Mouse (Mus musculus) embryonic facial prominence, embryonic 11.5 days (tissue): ENCODE results near the gene Synj1. TPM values are rescaled to one million over a fixed set of nuclear protein-coding genes. Genes with fewer than 3 reads are reported as not detected.
A peak's percentile ranks its signal among the peaks of the same experiment; 100 is the strongest.

Source experiments
- ATAC-seq: fragments of 200-750 bp; cut with Nextera tagmentation; replicated peaks from 2 replicates; pipeline ENCODE4 v1.8.0; 2017; ENCODE audit warnings: low read depth; ENCODE audit not compliant: insufficient number of reproducible peaks, low FRiP score, low TSS enrichment
- DNase-seq: peaks from one replicate; pipeline ENCODE4 v3.0.0-alpha.2; 2015; ENCODE audit warnings: low spot score
- H3K27ac ChIP-seq: fragments of 300-500 bp; sonication (generic); replicated peaks from 2 replicates; pipeline ENCODE4 v1.5.1; 2014; ENCODE audit warnings: mild to moderate bottlenecking, low read depth, low read length, control low read depth
- H3K27me3 ChIP-seq: fragments of 300-500 bp; sonication (generic); 2 replicates; pipeline ENCODE4 v1.6.1; 2014; ENCODE audit warnings: mild to moderate bottlenecking, low read length, moderate library complexity, mixed read lengths; ENCODE audit not compliant: control insufficient read depth, insufficient read depth
- H3K36me3 ChIP-seq: fragments of 300-500 bp; sonication (generic); replicated peaks from 2 replicates; pipeline ENCODE4 v1.6.1; 2014; ENCODE audit warnings: low read depth, mild to moderate bottlenecking, low read length, moderate library complexity, mixed read lengths; ENCODE audit not compliant: control insufficient read depth, insufficient read depth
- H3K4me1 ChIP-seq: fragments of 300-500 bp; sonication (generic); 2 replicates; pipeline ENCODE4 v1.6.1; 2014; ENCODE audit warnings: low read length, mixed read lengths; ENCODE audit not compliant: control insufficient read depth, insufficient read depth
- H3K4me2 ChIP-seq: fragments of 300-500 bp; sonication (generic); 2 replicates; pipeline ENCODE4 v1.6.1; 2014; ENCODE audit warnings: low read depth, mild to moderate bottlenecking, control low read depth, low read length, moderate library complexity
- H3K4me3 ChIP-seq: fragments of 300-500 bp; sonication (generic); 2 replicates; pipeline ENCODE4 v1.5.1; 2014; ENCODE audit warnings: low read depth, low read length, control low read depth
- H3K9ac ChIP-seq: fragments of 300-500 bp; sonication (generic); replicated peaks from 2 replicates; pipeline ENCODE4 v1.6.1; 2014; ENCODE audit warnings: mild to moderate bottlenecking, control low read depth, low read length
- H3K9me3 ChIP-seq: fragments of 300-500 bp; sonication (generic); replicated peaks from 2 replicates; pipeline ENCODE4 v1.6.1; 2016; ENCODE audit warnings: mild to moderate bottlenecking, low read length, inconsistent platforms, mixed read lengths; ENCODE audit not compliant: control insufficient read depth
- WGBS: fragments of 180-500 bp; shearing (Covaris S2); extraction: QIAGEN DNeasy Blood & Tissue Kit; methylation state at CpG from one replicate; pipeline ENCODE4 v1.1.7; 2014; 5-methylcytosine and 5-hydroxymethylcytosine counted together
- polyA plus RNA-seq: library from polyadenylated mRNA; unstranded; fragments of >200 nt; fragmentation: Nextera tagmentation; extraction: Ambion mirVana; gene quantifications from 2 replicates; pipeline ENCODE4 v1.2.1, GENCODE M21; 2014

Gene Synj1
- polyA plus RNA-seq, 1 experiment from 2014 or later = 12.7 TPM

DNA sequence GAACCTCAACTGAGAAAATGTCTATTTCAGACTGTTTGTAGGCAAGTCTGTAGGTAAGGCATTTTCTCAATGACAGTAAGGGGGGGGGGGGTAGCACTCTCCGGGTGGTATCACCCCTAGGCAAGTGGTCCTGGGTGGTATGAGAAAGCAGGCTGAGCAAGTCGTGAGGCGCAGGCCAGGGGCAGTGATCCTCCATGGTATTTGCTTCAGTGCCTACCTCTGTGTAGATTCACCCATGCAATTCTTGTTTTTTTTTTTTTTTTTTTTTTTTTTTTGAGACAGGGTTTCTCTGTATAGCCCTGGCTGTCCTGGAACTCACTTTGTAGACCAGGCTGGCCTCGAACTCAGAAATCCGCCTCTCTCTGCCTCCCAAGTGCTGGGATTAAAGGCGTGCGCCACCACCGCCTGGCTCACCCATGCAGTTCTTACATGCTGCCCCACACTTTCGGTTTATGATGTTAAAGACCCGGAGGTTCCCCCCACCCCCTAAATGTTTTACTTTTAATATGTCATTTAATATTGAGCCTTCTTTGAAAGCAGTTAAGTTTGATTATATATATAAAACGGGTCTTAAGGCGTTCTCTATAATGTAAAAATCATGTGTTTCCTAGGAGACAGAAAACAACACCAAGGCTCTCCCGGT, 77.5 kb downstream of the Synj1 start:
- Histone ChIP-seq H3K9me3 (no peaks in the 10 kb centered on the region), H3K4me2 (peak overlapping the region; percentile 87), H3K9ac (peak overlapping the region; percentile 83), H3K4me3 (peak overlapping the region; percentile 83), H3K27ac (peak overlapping the region; percentile 35; the same call in 1 of the 2 replicates), H3K27me3 (no peaks in the 10 kb centered on the region), H3K4me1 (no peaks in the 10 kb centered on the region), H3K36me3 (no peaks in the 10 kb centered on the region; the same call in 1 of the 2 replicates)
- WGBS = 30% methylated on average over 13 of the region's 13 CpGs
- ATAC-seq (no peak), DNase-seq (no peak)

DNA sequence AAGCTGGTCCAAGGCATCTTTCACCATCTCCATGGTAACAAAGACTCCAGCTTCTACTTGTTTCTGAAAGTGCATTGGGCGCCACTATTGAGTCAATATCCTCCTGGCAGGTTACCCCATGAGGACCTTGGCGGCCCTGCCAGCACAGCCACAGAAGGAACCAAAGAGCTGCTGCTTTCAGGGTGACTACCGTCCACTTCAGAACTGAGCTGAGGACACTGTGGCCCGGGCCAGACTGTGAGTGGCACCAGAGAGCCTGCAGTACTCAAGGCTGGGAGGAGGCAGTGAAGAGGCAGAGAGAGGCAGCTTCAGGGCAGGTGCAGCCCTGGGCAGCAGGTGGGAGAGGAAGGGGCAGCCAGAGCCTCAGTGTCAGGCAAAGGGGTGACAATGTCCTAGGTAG, 83.7 kb downstream of the Synj1 start:
- Histone ChIP-seq H3K27me3 (no peaks in the 10 kb centered on the region), H3K27ac (no peak overlapping the region), H3K36me3 (no peaks in the 10 kb centered on the region), H3K4me3 (no peak overlapping the region), H3K9me3 (no peaks in the 10 kb centered on the region), H3K4me2 (no peak overlapping the region), H3K4me1 (no peaks in the 10 kb centered on the region), H3K9ac (no peak overlapping the region)
- WGBS = 79% methylated on average over 4 of the region's 4 CpGs
- DNase-seq (no peak), ATAC-seq (no peak)

DNA sequence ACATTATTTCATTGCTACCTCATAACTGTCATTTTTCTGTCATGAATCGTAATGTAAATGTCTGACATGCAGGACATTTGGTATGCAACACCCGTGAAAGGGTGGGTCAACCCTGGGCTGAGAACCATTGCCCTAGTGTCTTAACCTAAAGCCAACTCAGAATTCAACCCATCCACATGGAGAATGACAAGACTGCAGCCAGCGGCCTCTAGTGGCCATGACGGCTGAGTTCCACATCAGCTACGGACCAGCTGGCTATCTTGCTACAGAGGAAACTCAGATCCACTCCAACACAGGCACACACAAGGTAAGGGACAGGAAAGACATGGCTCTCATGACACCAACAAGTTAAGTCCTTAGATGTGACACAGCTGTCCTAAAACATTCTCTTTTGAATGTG, 85.6 kb downstream of the Synj1 start:
- WGBS = 28% methylated on average over 5 of the region's 5 CpGs

DNA sequence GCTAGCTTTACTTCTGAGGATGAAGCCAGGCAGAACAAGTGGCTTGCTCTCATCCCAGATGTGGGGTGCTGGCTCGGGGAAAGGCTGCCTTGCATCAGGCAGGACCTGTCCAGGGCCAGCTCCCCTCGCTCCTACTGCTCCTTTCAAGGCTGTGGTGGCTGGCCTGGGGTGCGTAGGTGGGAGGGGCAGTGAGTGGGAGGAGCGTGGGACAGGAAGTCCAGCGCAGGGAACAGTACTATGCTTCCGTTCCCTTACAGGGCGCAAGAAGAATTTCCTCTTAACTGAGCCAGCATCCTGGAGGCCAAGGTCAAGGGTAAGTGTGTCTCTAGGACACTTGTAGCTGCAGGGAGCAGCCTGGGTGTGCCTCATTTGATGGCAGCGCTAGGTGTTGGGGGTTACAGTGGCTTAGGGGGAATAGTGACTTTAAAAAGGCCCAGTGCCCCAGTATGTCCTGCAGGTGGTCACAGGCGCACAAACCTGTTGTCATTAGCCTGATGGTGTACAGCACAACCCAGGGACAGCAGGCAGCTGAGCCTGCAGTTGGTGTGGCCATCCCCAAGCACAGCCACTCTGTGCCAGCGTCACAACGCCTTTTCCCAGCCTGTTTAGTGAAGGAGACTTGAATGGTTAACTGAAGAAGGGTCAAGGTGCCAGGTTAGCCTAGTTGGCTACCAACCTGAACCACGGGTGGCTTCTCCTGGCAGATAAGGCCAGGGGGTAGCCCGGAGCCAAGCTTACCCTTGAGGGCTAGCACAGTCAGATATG, 86.3 kb downstream of the Synj1 start:
- DNase-seq = no peak
- no peaks in the 10 kb centered on the region for H3K27me3 ChIP-seq
- WGBS = 84% methylated on average over 13 of the region's 13 CpGs
- H3K27ac ChIP-seq = no peak overlapping the region
- H3K36me3 ChIP-seq = no peaks in the 10 kb centered on the region
- H3K4me2 ChIP-seq = no peak overlapping the region
- no peaks in the 10 kb centered on the region for H3K4me1 ChIP-seq
- no peak overlapping the region for H3K9ac ChIP-seq
- H3K9me3 ChIP-seq = no peaks in the 10 kb centered on the region
- no peak for ATAC-seq
- H3K4me3 ChIP-seq = no peak overlapping the region

More for the DNA sequence above, 85.6 kb downstream of the Synj1 start:
- no peaks in the 10 kb centered on the region for H3K36me3 ChIP-seq
- DNase-seq (peak; percentile 77), ATAC-seq (0 out of 2 replicates have a peak, but pooled peaks have one; percentile 32)
- no peak overlapping the region for H3K4me2 ChIP-seq
- no peak overlapping the region for H3K27ac ChIP-seq
- H3K4me3 ChIP-seq = no peak overlapping the region
- H3K9me3 ChIP-seq = no peaks in the 10 kb centered on the region
- H3K9ac ChIP-seq = no peak overlapping the region
- no peaks in the 10 kb centered on the region for H3K4me1 ChIP-seq
- no peaks in the 10 kb centered on the region for H3K27me3 ChIP-seq

DNA sequence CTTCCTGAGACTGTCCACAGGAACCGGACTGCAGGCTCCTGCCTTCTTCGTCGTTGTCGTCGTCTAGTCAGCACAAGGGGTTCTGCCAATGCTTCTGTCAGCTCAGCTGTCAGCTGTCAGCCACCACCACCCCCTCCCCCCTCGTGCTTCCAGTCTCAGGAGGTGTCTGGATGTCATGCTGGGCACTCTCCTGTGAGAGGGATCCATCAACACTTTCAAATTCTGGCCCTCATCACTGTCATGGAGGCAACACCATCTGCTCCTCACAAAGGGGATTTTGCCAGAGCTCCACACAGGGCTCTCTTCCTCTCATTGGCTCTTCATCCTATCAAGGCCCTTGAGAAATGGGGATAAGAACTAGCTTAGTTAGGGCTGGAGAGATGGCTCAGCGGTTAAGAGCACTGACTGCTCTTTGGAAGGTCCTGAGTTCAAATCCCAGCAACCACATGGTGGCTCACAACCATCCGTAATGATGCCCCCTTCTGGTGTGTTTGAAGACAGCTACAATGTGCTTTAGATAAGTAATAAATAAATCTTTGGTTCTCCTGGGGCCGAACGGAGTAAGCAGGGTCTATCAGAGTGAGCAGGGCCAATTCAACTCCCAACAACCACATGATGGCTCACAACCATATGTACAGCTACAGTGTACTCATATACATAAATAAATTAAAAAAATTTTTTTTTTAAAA, 89.5 kb downstream of the Synj1 start:
- Histone ChIP-seq H3K4me3 (no peak overlapping the region), H3K4me2 (no peak overlapping the region), H3K36me3 (no peaks in the 10 kb centered on the region), H3K27me3 (no peaks in the 10 kb centered on the region), H3K9me3 (no peaks in the 10 kb centered on the region), H3K4me1 (no peaks in the 10 kb centered on the region), H3K27ac (no peak overlapping the region), H3K9ac (no peak overlapping the region)
- DNase-seq (no peak), ATAC-seq (no peak)
- 52% methylated on average over 10 of the region's 10 CpGs for WGBS

DNA sequence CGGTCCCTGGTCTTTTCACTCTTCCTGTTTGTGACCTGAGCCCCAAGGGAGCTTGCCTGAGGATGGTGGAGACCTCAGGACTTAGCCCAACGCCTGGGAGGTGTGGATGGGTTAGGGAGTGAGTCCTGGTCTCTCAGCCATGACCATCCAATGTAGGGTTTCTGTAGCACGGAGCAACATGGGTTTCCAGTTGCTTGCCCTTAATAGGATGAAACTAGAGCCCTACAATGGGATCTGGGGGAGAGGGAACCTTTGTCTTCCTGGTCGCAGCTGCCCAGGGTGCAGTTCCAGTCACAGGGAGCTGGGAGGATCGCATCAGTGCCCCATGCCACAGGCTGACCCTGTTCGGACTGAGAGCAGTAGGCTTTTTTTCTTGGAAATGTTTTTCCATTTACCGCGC, 94.0 kb downstream of the Synj1 start:
- Histone ChIP-seq H3K9me3 (no peaks in the 10 kb centered on the region), H3K4me3 (no peak overlapping the region), H3K27ac (no peak overlapping the region), H3K9ac (no peak overlapping the region), H3K4me1 (no peaks in the 10 kb centered on the region), H3K27me3 (no peaks in the 10 kb centered on the region), H3K4me2 (no peak overlapping the region), H3K36me3 (no peaks in the 10 kb centered on the region)
- WGBS = 61% methylated on average over 8 of the region's 8 CpGs
- ATAC-seq = no peak
- no peak for DNase-seq

DNA sequence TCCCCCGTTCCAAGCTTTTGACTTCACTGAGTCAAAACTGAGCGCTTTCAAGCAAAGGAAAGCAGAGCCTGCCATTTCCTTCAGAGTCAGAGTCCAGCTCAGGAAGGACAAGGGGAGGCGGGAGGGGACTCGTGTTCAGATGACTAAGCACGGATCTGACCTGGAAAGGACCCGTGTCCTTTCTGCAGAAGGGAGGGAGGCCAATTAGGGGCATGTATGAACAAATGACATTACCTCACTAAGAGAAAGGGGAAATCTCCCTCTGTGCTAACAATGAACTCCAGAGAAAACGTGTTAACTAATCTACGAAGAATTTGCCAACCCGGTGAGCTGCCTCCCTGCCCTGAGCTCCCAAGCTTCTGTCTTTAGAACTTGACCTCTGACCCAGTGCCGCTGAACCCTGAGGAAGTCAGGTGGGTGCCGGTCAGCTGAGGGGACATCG, 95.0 kb downstream of the Synj1 start:
- peak; percentile 28 for DNase-seq

DNA sequence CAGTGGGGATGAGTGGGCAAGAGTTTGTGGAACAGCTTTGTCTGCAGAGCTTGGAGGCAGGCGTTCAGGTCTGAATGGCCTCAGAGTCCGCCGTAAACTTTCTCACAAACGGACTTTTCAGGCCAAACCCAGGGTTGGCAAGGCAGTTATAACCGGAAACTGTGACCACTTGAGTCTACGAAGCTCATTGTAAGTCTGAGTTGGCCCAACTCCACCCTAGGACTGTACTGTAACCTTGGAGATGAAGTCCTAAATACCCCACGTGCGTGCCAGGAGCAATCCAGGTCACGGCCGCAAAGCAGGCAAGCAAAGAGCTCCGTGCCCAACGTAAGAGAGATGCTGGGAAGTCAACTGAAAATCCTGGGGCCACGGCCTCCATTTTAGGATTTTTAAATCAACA, 99.3 kb downstream of the Synj1 start:
- no peak for ATAC-seq
- H3K4me1 ChIP-seq = no peaks in the 10 kb centered on the region
- H3K27ac ChIP-seq = no peak overlapping the region
- no peaks in the 10 kb centered on the region for H3K9me3 ChIP-seq
- no peaks in the 10 kb centered on the region for H3K27me3 ChIP-seq
- H3K4me2 ChIP-seq = no peak overlapping the region
- H3K9ac ChIP-seq = no peak overlapping the region
- H3K36me3 ChIP-seq = no peaks in the 10 kb centered on the region
- no peak overlapping the region for H3K4me3 ChIP-seq
- WGBS = 94% methylated on average over 13 of the region's 13 CpGs
- DNase-seq = no peak

More for the DNA sequence above, 95.0 kb downstream of the Synj1 start:
- H3K9ac ChIP-seq = no peak overlapping the region
- H3K27ac ChIP-seq = no peak overlapping the region
- no peaks in the 10 kb centered on the region for H3K9me3 ChIP-seq
- H3K4me3 ChIP-seq = no peak overlapping the region
- H3K36me3 ChIP-seq = no peaks in the 10 kb centered on the region
- no peak for ATAC-seq
- no peaks in the 10 kb centered on the region for H3K27me3 ChIP-seq
- no peaks in the 10 kb centered on the region for H3K4me1 ChIP-seq
- 40% methylated on average over 12 of the region's 12 CpGs for WGBS
- no peak overlapping the region for H3K4me2 ChIP-seq
